Mouse (Mus musculus): Measurements from ENCODE around the gene Icos.
A peak's percentile ranks its signal among the peaks of the same experiment; 100 is the strongest.

Icos gene

GRCm38 (mm10) chr1:60967521-60967920 lies 10.2 kb upstream of the Icos start:
- DNase-seq: no peak

DNA sequence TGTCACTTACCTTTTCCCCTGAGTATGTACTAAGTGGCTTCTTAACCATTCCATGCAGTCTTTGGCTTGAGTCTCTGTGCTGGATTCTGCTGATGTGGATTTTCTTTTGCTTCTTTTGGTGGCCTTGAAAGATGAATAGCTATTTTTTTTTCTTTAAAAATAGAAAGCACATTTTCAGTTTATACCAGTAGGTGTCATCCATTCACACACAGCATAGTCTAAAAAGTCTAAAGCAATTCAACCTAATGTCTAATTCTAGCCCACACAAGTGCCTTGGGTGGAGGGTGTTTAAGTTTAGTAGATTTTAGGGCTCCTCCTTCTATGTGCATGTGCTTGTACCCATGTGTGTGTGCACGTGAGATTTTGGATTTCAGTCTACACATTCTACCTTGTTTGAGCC lies 6.9 kb upstream of the Icos start:
- DNase-seq: no peak

DNA sequence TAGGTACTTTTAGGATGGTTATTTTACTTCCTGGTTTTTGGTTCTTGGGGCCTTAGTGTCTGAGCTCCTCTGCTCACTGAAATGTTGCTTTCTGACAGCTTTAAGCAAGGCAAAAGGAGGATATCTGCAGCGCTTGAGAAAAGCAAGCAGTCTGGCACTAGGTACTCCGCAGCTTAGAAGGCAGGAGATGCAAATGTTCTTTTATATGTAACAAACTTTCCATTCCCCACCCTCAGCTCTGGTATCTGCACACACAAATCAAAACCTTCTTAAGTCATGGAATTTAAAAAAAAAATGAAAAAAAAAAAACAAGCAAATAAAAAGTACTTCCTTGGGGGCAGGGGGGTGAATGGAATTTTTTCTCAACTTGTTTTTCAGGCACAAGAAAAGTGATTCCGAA lies 3.5 kb upstream of the Icos start:
- peak; percentile 57 for DNase-seq

DNA sequence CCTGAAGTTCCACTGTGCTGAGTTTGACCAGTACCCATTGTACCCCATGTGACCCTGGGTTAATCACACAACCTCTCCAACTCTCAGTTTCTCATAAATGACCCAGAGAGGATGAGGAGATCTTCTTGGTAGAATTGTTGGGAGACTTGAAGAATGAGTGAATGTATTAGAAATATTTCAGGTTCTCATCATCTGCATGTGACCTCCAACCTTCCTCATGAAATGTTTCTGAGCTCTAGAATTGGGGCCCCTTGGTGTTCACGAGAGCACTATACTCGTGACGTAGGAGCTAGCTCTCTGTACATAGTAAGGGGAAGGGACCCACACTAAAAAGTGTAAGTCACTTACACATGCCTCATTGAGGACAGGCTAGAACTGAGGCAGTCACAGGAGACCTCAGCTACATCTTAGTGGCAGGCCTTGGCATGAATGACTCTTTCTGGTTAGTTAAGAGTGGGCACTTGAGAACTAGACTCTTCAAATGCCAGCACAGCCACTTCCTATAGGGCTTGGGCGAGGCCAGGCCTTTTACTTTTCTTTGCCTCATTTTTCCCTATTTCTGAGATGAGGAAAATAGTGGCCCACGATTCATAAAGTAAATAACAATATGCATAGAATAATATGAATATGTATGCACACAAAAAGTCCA lies 2.0 kb upstream of the Icos start:
- DNase-seq: no peak

GRCm38 (mm10) chr1:60979126-60979842 lies 1.6 kb downstream of the Icos start:
- DNase-seq: no peak

- DNase-seq: no peak
Measured at GRCm38 (mm10) chr1:60979843-60980235, 2.1 kb downstream of the Icos start.

- DNase-seq: no peak
Measured at GRCm38 (mm10) chr1:60985075-60985474, 7.3 kb downstream of the Icos start.

DNA sequence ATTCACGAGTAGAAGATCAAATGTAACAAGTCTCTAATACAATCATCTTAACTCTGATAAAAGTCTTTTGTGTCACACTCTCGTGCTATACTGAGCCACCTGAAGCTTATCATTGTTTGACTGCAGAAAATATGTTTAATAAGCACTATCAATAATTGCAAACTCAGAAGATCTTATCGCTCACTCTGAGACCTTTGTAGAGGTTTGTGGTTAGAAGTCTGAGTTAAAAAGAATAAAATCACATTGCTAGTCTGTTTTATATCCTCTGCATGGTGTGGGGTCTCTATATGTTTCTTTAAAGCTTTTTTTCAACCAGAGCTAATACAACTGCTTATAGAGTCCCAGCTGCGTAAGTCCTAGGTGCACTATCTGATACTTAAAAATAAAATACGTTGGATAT lies 8.4 kb downstream of the Icos start:
- DNase-seq: no peak

GRCm38 (mm10) chr1:60989086-60989485 lies 11.4 kb downstream of the Icos start:
- DNase-seq: no peak

DNA sequence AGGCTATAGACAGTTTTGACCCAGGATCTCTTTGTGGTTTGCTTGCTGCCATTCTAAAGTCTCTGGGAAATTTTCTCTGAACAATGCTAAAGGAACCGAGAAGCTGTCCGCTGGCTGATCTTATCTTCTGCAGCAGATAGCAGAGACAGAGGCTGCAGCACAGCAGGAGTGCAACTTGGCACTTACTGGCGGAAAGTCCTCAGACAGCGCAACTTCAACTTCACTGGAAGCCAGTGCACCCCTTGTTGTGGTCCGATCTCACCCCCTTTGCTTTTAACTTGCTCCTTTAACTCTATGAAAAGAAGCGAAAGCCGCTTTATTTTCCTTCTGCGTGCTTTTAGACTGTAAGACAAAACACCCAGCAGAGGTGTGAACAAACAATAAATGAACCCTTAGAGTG lies 12.6 kb downstream of the Icos start:
- DNase-seq: no peak

- DNase-seq: no peak
Measured at GRCm38 (mm10) chr1:60998008-60998557, 20.4 kb downstream of the Icos start.

- DNase-seq: no peak
Measured at GRCm38 (mm10) chr1:60998689-60999088, 21.0 kb downstream of the Icos start.

- no peak for DNase-seq
Measured at GRCm38 (mm10) chr1:61001786-61002354, 24.1 kb downstream of the Icos start.

DNA sequence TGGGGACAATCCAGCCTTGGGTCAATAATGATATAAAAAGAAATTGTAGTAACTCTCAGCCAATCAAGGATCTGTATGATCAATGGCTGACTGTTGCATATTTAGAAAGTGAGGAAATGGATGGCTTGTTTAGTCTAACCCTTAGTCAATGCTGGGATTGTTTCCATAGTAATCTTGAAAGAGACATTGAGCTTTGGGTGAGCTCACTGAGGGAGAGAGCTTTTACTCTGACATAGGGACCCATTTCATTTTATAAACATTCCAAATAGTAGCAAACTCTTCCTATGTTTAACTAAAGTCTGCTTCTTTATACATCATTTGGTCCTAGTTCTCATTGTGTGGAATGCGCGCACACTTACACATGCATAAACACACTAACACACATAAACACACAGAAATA lies 28.5 kb downstream of the Icos start:
- DNase-seq: no peak

DNA sequence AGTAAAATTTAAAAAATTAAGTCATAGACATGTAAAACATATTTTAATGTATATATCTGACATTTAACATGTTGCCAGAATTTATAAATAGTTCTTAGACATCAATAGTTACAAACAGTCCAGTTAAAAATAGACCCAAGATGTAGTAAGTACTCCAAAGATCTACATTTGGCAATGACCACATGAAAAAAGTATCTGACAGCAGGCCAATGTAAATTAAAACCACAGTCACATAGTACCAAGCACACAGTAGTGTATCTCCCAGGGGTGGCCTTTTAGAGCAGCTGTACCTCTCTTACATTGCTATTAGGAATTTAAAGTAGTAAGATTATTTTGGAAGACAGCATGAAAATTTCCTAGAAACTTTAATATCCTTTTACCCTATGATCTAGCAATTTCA lies 29.8 kb downstream of the Icos start:
- no peak for DNase-seq

DNA sequence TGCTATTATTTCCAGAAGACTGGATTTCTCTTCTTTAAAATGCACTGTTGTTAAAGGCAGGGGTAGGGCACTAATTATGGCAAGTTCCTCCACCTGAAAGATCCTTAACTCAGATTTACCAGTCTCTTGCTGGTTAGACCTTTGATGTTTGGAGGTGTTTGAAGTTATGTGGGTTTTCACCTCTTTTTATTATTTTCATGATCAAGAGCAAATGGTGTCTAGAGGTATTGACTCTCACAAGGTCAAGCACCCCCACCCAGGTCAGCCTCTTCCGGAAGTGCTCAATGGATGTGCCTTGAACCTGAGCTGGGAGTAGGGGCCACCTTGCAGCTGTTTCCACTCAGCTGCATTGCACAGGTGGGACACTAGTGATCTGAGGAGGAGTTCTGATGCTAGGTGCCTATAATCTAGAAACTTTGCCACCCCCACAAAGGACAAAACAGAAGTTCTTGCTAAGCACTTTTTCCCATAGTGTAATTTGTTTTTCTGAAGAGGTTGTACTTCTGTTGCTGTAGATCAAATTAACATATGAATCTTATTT lies 38.9 kb downstream of the Icos start:
- DNase-seq: no peak

- no peak for DNase-seq
Measured at GRCm38 (mm10) chr1:61026712-61027111, 49.0 kb downstream of the Icos start.

GRCm38 (mm10) chr1:61027519-61027918 lies 49.8 kb downstream of the Icos start:
- no peak for DNase-seq

DNA sequence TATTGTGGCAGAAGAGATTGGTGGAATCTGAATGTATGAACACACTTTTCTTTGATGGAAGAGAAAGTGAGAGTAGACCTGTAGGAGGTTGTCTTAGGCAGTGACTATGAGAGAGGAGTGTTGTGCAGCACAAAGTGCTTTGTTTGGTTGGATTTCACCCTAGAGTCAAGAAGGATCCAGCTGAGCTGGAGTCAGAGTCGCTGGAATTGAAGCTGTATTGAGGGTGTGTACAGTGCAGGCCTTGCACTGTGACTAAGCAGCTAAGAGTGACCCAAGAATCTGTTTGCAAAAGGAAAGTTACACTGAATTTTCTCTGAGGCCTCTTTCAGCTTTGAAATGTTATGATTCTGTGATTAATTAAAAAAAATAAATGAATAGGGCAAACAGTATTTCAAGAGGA lies 52.2 kb downstream of the Icos start:
- no peak for DNase-seq

GRCm38 (mm10) chr1:61030532-61030931 lies 52.8 kb downstream of the Icos start:
- DNase-seq: no peak

DNA sequence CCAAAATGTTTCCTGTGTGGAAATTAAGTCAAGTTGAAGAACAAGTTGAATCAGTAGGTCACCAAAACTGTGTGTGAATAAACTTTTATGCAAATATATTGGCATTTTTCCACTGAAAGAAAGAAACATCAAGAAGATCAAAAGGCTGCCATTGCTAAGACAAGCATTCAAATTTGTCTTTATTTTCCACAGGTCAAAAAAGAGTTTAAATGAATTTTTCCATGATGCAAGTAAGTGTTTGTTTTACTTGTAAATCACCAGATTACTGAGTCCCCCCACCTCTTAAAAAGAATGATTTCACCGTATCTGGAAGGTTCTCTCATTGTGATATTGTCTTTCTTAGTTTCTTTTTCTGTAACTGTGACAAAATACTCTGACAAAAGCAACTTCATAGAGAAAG lies 57.5 kb downstream of the Icos start:
- no peak for DNase-seq

DNA sequence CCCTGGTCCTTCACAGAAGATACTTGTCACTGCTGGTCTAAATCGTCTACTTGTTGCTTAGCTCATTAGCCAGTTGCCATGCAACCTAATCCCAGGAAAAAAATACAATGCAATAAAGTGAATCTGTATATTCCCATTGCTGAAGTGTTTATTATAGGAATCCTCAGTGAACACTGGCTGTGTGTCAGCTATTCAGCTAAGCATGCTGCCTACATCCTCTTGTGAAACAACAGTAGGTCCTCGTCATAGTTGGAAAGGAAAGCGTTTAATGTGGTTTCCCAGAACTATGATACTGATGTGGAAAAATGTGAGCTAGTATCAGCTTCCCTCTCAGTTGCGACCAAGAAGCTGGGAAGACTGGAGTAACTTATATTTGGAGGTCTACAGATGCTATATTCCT lies 60.5 kb downstream of the Icos start:
- no peak for DNase-seq

DNA sequence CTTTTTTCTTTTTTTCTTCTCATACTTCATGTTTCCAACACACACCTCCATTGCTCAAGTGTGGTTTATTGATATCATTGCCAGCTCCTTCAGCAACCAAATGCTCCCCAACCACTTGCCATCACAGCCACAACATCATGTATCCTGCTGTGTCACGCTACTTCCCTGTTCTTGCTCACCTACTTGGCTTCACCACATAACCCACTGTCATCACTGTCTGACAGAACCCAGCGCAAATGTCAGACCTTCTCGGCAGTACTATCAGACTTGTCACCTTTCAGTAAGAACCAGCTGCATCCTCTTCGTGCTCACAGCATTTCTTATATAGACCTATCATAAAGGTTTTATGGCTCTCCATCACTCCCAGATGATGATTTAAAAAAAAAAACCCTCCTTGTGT lies 61.6 kb downstream of the Icos start:
- no peak for DNase-seq

DNA sequence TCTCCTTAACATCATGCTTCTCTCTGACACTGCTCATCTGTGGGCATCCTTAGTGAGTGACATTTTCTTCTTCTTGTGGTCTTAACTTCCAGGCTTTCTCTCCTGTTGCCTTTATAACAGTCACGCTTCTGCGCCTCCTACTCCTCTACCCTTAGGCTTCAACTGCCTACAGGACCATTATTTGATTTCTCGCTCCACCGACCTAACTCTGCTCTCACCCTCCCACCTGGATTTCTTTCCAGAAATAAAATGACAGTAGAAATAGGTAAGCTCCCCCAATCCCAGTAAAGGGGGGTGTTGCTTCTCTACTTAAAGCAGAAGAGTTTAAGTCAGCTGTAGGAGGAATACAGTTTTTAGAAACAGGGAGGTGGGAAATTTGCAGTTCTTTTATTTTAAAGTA lies 62.7 kb downstream of the Icos start:
- no peak for DNase-seq

Data from heart, adult 11 months (tissue).